Mouse (Mus musculus) MEL (cell line): ENCODE results near the gene Kdm4a.

Source experiments
- E2F4 ChIP-seq: IDR thresholded peaks from 2 replicates; pipeline ENCODE4 v1.6.1; 2011; ENCODE audit warnings: low read depth, low read length, improper control_type of control experiment, borderline replicate concordance
- GATA1 ChIP-seq: IDR thresholded peaks from 2 replicates; pipeline ENCODE4 v1.6.1; 2011; ENCODE audit warnings: low read depth, low read length, improper control_type of control experiment
- POLR2A ChIP-seq, 2 experiments: IDR thresholded peaks; 2 replicates each; pipeline ENCODE4 v1.6.1; 2011 to 2012; ENCODE audit warnings: low read length in 2 of 2, mild to moderate bottlenecking in 2 of 2, control low read depth in 1 of 2, improper control_type of control experiment in 1 of 2, low read depth in 1 of 2, moderate library complexity in 1 of 2; ENCODE audit not compliant: control insufficient read depth in 1 of 2, insufficient read depth in 1 of 2, poor library complexity in 1 of 2
- TBP ChIP-seq: IDR thresholded peaks from 2 replicates; pipeline ENCODE4 v1.8.0; 2011; ENCODE audit warnings: low read depth, low read length, improper control_type of control experiment
- ZC3H11A ChIP-seq: IDR thresholded peaks from 2 replicates; pipeline ENCODE4 v1.6.1; 2012; ENCODE audit warnings: low read depth, mild to moderate bottlenecking, inconsistent platforms, low read length, improper control_type of control experiment

DNA sequence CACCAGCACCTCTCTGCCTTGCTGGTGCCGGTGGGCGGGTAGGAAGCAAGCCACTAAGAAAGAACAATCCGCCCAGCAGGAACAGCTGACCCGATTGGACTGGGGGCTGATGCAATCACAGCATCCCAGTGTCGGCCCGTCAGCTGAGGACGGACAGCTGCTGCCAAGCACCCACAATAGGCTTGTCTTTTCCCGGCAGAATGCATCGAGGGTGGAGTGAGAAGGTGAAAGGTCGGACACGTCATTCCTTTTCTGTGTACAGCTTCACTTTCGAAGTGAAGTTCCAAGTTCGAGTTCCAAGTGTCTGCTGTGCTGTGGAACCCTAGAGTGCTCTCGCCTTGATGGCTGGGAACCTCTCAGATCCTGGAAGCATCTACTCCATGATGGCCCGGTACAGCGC, 42.0 kb downstream of the Kdm4a start:
- TF ChIP-seq E2F4, result no peak
- TF ChIP-seq TBP, result no peak
- no peak for TF ChIP-seq POLR2A (IDR thresholded peaks at IDR 0.05; ENCODE audit: control insufficient read depth in 1 of 2, insufficient read depth in 1 of 2, low read depth in 1 of 2, low read length in 2 of 2, poor library complexity in 1 of 2)
- TF ChIP-seq GATA1, result no peak
- no peak for TF ChIP-seq ZC3H11A
